In genomic region chr14:72555846-72556245, GRCm38 (mm10) we compare ENCODE assay signal across 20 mouse cellular contexts.
A peak's percentile ranks its signal among the peaks of the same experiment; 100 is the strongest.
DNase-seq lines count a peak whose midpoint lies in the region; ATAC-seq and TF ChIP-seq lines count a peak whose summit lies in the region.
"Had no signal": no experiment of that assay in that cellular context is flagged by ENCODE, and none has a peak within 500 bp of the region (broad histone marks: within the 10 kb centered on the region; RNA-seq: fewer than 3 reads in every experiment).

No protein-coding gene starts in this region.

- TF ChIP-seq CTCF in gastrocnemius, adult 2 months (IDR thresholded peaks at IDR 0.05): peak; percentile 13; the same call in 1 of the 2 replicates
- TF ChIP-seq CTCF in liver, adult 2 months (IDR thresholded peaks at IDR 0.05; ENCODE audit: low read depth, low read length): peak; percentile 17; the same call in 1 of the 2 replicates
- TF ChIP-seq CTCF in E14TG2a.4 (conservative IDR thresholded peaks at IDR 0.05; ENCODE audit: low read length): peak; percentile 34

- intact Hi-C loops in gastrocnemius, adult 2 months (cut with DNase I): no loop called here

- H3K79me2 ChIP-seq in liver, adult 2 months (ENCODE audit: control insufficient read depth, insufficient read depth, low read length): peaks cover 4% of the 10 kb centered on the region; the same call in 1 of the 2 replicates

- peaks cover 69% of the 10 kb centered on the region for H3K36me3 ChIP-seq in liver, adult 2 months (ENCODE audit: control insufficient read depth, insufficient read depth, low read length)
- peaks cover 81% of the 10 kb centered on the region for H3K36me3 ChIP-seq in E14TG2a.4 (ENCODE audit: insufficient read depth, low read length)
- H3K36me3 ChIP-seq in heart, embryonic 11.5 days (ENCODE audit: control insufficient read depth, insufficient read depth, low read length): peaks cover 17% of the 10 kb centered on the region

- no peak overlapping the region for H3K9ac ChIP-seq in liver, adult 2 months (ENCODE audit: low read depth, low read length)
- H3K9ac ChIP-seq in heart, embryonic 11.5 days (ENCODE audit: low read depth, low read length): no peak overlapping the region
- H3K9ac ChIP-seq: liver, embryonic 15.5 days; neural tube, embryonic 13.5 days had no signal

- no peak overlapping the region for H3K4me2 ChIP-seq in heart, embryonic 11.5 days
- H3K4me2 ChIP-seq: liver, embryonic 15.5 days; neural tube, embryonic 13.5 days had no signal

- no peak overlapping the region for H3K27ac ChIP-seq in gastrocnemius, adult 2 months
- H3K27ac ChIP-seq in liver, adult 2 months (replicated peaks; ENCODE audit: insufficient read depth, low read depth, low read length): no peak overlapping the region
- no peak overlapping the region for H3K27ac ChIP-seq in heart, embryonic 11.5 days (ENCODE audit: low read depth, low read length)
- H3K27ac ChIP-seq: embryonic facial prominence, embryonic 10.5 days; heart, embryonic 10.5 days; liver, embryonic 15.5 days; macrophage; neural tube, embryonic 13.5 days had no signal

- 80% methylated on average over 1 of the region's 1 CpGs for WGBS in liver, adult 2 months
- 80% methylated on average over 1 of the region's 1 CpGs for WGBS in heart, embryonic 11.5 days (ENCODE audit: insufficient replicate concordance)

- TF ChIP-seq POLR2A in liver, adult 2 months (IDR thresholded peaks at IDR 0.05; ENCODE audit: extremely low read depth, insufficient read depth, low read length): no peak

- ATAC-seq in megakaryocyte progenitor cell, adult 5-6 weeks (replicated peaks; ENCODE audit: poor library complexity): 0 out of 2 replicates have a peak, but pooled peaks have one; percentile 37
- ATAC-seq in heart, embryonic 11.5 days (replicated peaks; ENCODE audit: insufficient number of reproducible peaks, low FRiP score, low TSS enrichment): no peak

- no peaks in the 10 kb centered on the region for H3K27me3 ChIP-seq in liver, adult 2 months (ENCODE audit: control insufficient read depth, insufficient read depth, low read length)
- H3K27me3 ChIP-seq in E14TG2a.4 (ENCODE audit: insufficient read depth, low read length): no peaks in the 10 kb centered on the region
- H3K27me3 ChIP-seq in heart, embryonic 11.5 days (ENCODE audit: control insufficient read depth, insufficient read depth, low read length): no peaks in the 10 kb centered on the region
- H3K27me3 ChIP-seq: liver, embryonic 15.5 days; neural tube, embryonic 13.5 days had no signal

- DNase-seq in gastrocnemius, adult 2 months: no peak
- no peak for DNase-seq in gastrocnemius, postnatal 25 days
- no peak for DNase-seq in liver, adult 2 months (ENCODE audit: extremely low read depth, low read depth, low spot score)
- no peak for DNase-seq in liver
- DNase-seq: adrenal gland, postnatal 25 days; B cell, adult 2 months; cerebellum, postnatal 10 days; gastrocnemius, postnatal 14 days; heart, postnatal 4 days; right cerebral cortex, postnatal 4 days; thymus, adult 2 months had no signal

- H3K9me3 ChIP-seq in E14TG2a.4 (ENCODE audit: low read length): no peaks in the 10 kb centered on the region
- H3K9me3 ChIP-seq in heart, embryonic 11.5 days (replicated peaks; ENCODE audit: control insufficient read depth, low read length): no peaks in the 10 kb centered on the region
- H3K9me3 ChIP-seq: embryonic facial prominence, embryonic 10.5 days; heart, embryonic 10.5 days; liver, embryonic 15.5 days; neural tube, embryonic 13.5 days had no signal

- H3K4me1 ChIP-seq in liver, adult 2 months (ENCODE audit: control insufficient read depth, insufficient read depth, low read length): no peaks in the 10 kb centered on the region
- no peaks in the 10 kb centered on the region for H3K4me1 ChIP-seq in E14TG2a.4 (replicated peaks; ENCODE audit: low read depth, low read length)
- H3K4me1 ChIP-seq in heart, embryonic 11.5 days (ENCODE audit: control insufficient read depth, insufficient read depth, low read length): no peaks in the 10 kb centered on the region
- H3K4me1 ChIP-seq: embryonic facial prominence, embryonic 10.5 days; heart, embryonic 10.5 days; liver, embryonic 15.5 days; neural tube, embryonic 13.5 days had no signal

- no peak overlapping the region for H3K4me3 ChIP-seq in gastrocnemius, adult 2 months
- H3K4me3 ChIP-seq in liver, adult 2 months (ENCODE audit: insufficient read depth, low read depth, low read length): no peak overlapping the region
- no peak overlapping the region for H3K4me3 ChIP-seq in E14TG2a.4 (replicated peaks; ENCODE audit: low read length)
- H3K4me3 ChIP-seq in heart, embryonic 11.5 days (ENCODE audit: low read depth, low read length): no peak overlapping the region
- H3K4me3 ChIP-seq: embryonic facial prominence, embryonic 10.5 days; erythroblast, embryonic 14.5 days; heart, embryonic 10.5 days; liver, embryonic 15.5 days; neural tube, embryonic 13.5 days had no signal
